Mouse (Mus musculus) cerebellum, adult 2 months (tissue): ENCODE data around the gene Rasl10b.

Experiments
- CTCF ChIP-seq: fragments of 200-500 bp; IDR thresholded peaks from 2 replicates; pipeline ENCODE4 v1.5.1; 2011; ENCODE audit warnings: low read depth, mild to moderate bottlenecking, control low read depth, low read length, moderate library complexity, borderline replicate concordance; ENCODE audit not compliant: insufficient read depth
- POLR2A ChIP-seq: fragments of 200-500 bp; IDR thresholded peaks from 2 replicates; pipeline ENCODE4 v1.6.1; 2011; ENCODE audit warnings: low read length, control low read depth, borderline replicate concordance; ENCODE audit not compliant: insufficient read depth

GRCm38 (mm10) chr11:83403787-83404186, 5.2 kb upstream of the Rasl10b start:
- no peak for TF ChIP-seq CTCF
- no peak for TF ChIP-seq POLR2A
